ENCODE assay signal across 10 mouse cellular contexts in the genomic region with DNA sequence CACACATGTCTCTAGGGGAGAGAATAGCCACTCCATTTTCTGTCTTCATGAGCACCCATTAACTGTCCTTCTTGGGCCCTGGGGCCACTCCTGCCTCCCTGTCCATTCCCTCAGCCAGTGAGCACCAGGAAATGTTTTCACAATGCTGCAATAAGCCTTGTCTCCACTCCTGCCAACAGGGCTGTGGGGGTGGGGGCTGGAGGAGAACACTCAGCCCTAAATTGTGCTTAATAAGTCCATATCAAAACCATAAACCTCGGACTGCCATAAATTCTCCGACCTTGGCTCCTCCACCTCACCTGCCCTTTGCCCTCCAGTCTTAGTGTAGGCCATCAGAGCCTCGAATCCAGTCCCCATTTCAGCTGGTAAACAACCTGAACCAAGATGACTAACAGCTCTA.
"Had no signal": no experiment of that assay in that cellular context is flagged by ENCODE, and none has a peak within 500 bp of the region (broad histone marks: within the 10 kb centered on the region; RNA-seq: fewer than 3 reads in every experiment).

No protein-coding gene starts in this region.

- ATAC-seq: midbrain, embryonic 16.5 days had no signal

- H3K4me1 ChIP-seq: limb, embryonic 15.5 days; midbrain, embryonic 12.5 days had no signal

- H3K9me3 ChIP-seq: kidney, embryonic 15.5 days; limb, embryonic 15.5 days; midbrain, embryonic 12.5 days had no signal

- H3K4me3 ChIP-seq: kidney, embryonic 15.5 days; limb, embryonic 15.5 days; midbrain, embryonic 12.5 days had no signal

- H3K27ac ChIP-seq: kidney, embryonic 15.5 days; limb, embryonic 15.5 days; midbrain, embryonic 12.5 days had no signal

- H3K4me2 ChIP-seq: kidney, embryonic 15.5 days; limb, embryonic 15.5 days; midbrain, embryonic 12.5 days had no signal

- H3K36me3 ChIP-seq: kidney, embryonic 15.5 days; limb, embryonic 15.5 days; midbrain, embryonic 12.5 days had no signal

- H3K9ac ChIP-seq: kidney, embryonic 15.5 days; limb, embryonic 15.5 days; midbrain, embryonic 12.5 days had no signal

- DNase-seq: kidney, adult 2 months; kidney, postnatal 14 days; layer of hippocampus, adult 9-11 months; layer of hippocampus, postnatal 36 days; right cerebral cortex, postnatal 14 days; thymus, postnatal 4 days had no signal

- H3K27me3 ChIP-seq: midbrain, embryonic 12.5 days had no signal
